Mouse (Mus musculus) kidney, adult 2 months (tissue): ENCODE measurements around the gene Fos. TPM values are rescaled to one million over a fixed set of nuclear protein-coding genes. Genes with fewer than 3 reads are reported as not detected.
A peak's percentile ranks its signal among the peaks of the same experiment; 100 is the strongest.

ENCODE experiments used
- DNase-seq: peaks from one replicate; pipeline ENCODE4 v3.0.0; 2021
- H3K27ac ChIP-seq: fragments of 200-500 bp; 2 replicates; pipeline ENCODE4 v1.5.1; 2012; ENCODE audit warnings: low read depth, low read length, control low read depth, inconsistent platforms; ENCODE audit not compliant: insufficient read depth
- H3K27me3 ChIP-seq: fragments of 200-500 bp; replicated peaks from 2 replicates; pipeline ENCODE4 v1.6.1; 2012; ENCODE audit warnings: mild to moderate bottlenecking, moderate library complexity, low read length, inconsistent platforms; ENCODE audit not compliant: control insufficient read depth, insufficient read depth
- H3K36me3 ChIP-seq: fragments of 200-500 bp; 2 replicates; pipeline ENCODE4 v1.6.1; 2012; ENCODE audit warnings: mild to moderate bottlenecking, moderate library complexity, low read length, inconsistent platforms; ENCODE audit not compliant: control insufficient read depth, insufficient read depth
- H3K4me1 ChIP-seq: fragments of 200-500 bp; 2 replicates; pipeline ENCODE4 v1.6.1; 2011; ENCODE audit warnings: low read length; ENCODE audit not compliant: control insufficient read depth, insufficient read depth
- H3K4me3 ChIP-seq: fragments of 200-500 bp; 2 replicates; pipeline ENCODE4 v1.5.1; 2011; ENCODE audit warnings: mild to moderate bottlenecking, low read depth, low read length, control low read depth; ENCODE audit not compliant: insufficient read depth
- CTCF ChIP-seq: fragments of 200-500 bp; conservative IDR thresholded peaks from 2 replicates; pipeline ENCODE4 v1.5.1; 2011; ENCODE audit warnings: low read depth, mild to moderate bottlenecking, control low read depth, low read length, moderate library complexity, mixed read lengths; ENCODE audit not compliant: insufficient read depth, insufficient read length
- POLR2A ChIP-seq: fragments of 200-500 bp; IDR thresholded peaks from one replicate; pipeline ENCODE4 v1.6.1; 2011; ENCODE audit warnings: low read depth, low read length, control low read depth
- WGBS: fragments of 180-500 bp; shearing (Covaris S2); methylation state at CpG from one replicate; pipeline ENCODE4 v1.1.7; 2018; 5-methylcytosine and 5-hydroxymethylcytosine counted together
- polyA plus RNA-seq: library from polyadenylated mRNA; depleted of rRNA; stranded (reverse); fragments of >200 nt; gene quantifications from 2 replicates; pipeline ENCODE4 v1.2.3, GENCODE M21; 2012; rRNA removed

Fos gene
- 1.2 and 1.3 TPM in 2 replicates for polyA plus RNA-seq

GRCm38 (mm10) chr12:85473481-85474297 is at the start of gene Fos:
Fos (plus strand) TSS chr12:85473890.
- no peaks in the 10 kb centered on the region for H3K27me3 ChIP-seq
- TF ChIP-seq CTCF (0 out of 2 replicates have a peak, but pooled peaks have one; percentile 6), POLR2A (peak; percentile 90)
- no peaks in the 10 kb centered on the region for H3K36me3 ChIP-seq
- peak within 1 kb of the TSS; percentile 68 for H3K4me3 ChIP-seq
- DNase-seq: peak; percentile 95
- H3K27ac ChIP-seq: peak within 1 kb of the TSS; percentile 92
- WGBS: under 1% methylated on average over 56 of the region's 56 CpGs
- peaks cover 9% of the 10 kb centered on the region; the same call in 1 of the 2 replicates for H3K4me1 ChIP-seq

GRCm38 (mm10) chr12:85425721-85426120 is 48.0 kb upstream of the Fos start:
- H3K4me1 ChIP-seq: no peaks in the 10 kb centered on the region; the same call in 1 of the 2 replicates
- DNase-seq: no peak
- 92% methylated on average over 11 of the region's 11 CpGs for WGBS
- no peak overlapping the region for H3K4me3 ChIP-seq
- H3K27me3 ChIP-seq: no peaks in the 10 kb centered on the region
- TF ChIP-seq POLR2A: no peak
- TF ChIP-seq CTCF: no peak
- no peaks in the 10 kb centered on the region for H3K36me3 ChIP-seq
- H3K27ac ChIP-seq: no peak overlapping the region

GRCm38 (mm10) chr12:85426126-85426525 is 47.6 kb upstream of the Fos start:
- H3K4me3 ChIP-seq: no peak overlapping the region
- H3K36me3 ChIP-seq: no peaks in the 10 kb centered on the region
- H3K4me1 ChIP-seq: no peaks in the 10 kb centered on the region; the same call in 1 of the 2 replicates
- H3K27ac ChIP-seq: no peak overlapping the region
- TF ChIP-seq CTCF (no peak), POLR2A (no peak)
- 61% methylated on average over 10 of the region's 10 CpGs for WGBS
- DNase-seq: no peak
- no peaks in the 10 kb centered on the region for H3K27me3 ChIP-seq

- no peak for TF ChIP-seq POLR2A
- TF ChIP-seq CTCF: no peak
- no peak for DNase-seq
- H3K36me3 ChIP-seq: no peaks in the 10 kb centered on the region
Measured at GRCm38 (mm10) chr12:85427802-85428201, 45.9 kb upstream of the Fos start.

GRCm38 (mm10) chr12:85429999-85430398 is 43.7 kb upstream of the Fos start:
- TF ChIP-seq POLR2A (no peak), CTCF (no peak)
- 67% methylated on average over 4 of the region's 4 CpGs for WGBS
- no peak for DNase-seq
- no peak overlapping the region for H3K27ac ChIP-seq
- no peaks in the 10 kb centered on the region for H3K36me3 ChIP-seq
- H3K4me3 ChIP-seq: no peak overlapping the region
- H3K4me1 ChIP-seq: no peaks in the 10 kb centered on the region
- H3K27me3 ChIP-seq: no peaks in the 10 kb centered on the region

More at GRCm38 (mm10) chr12:85427802-85428201, 45.9 kb upstream of the Fos start:
- Histone ChIP-seq H3K27me3 (no peaks in the 10 kb centered on the region), H3K27ac (no peak overlapping the region), H3K4me3 (no peak overlapping the region), H3K4me1 (no peaks in the 10 kb centered on the region)
- 61% methylated on average over 7 of the region's 7 CpGs for WGBS

- Histone ChIP-seq H3K4me3 (no peak overlapping the region), H3K27ac (no peak overlapping the region), H3K36me3 (no peaks in the 10 kb centered on the region), H3K4me1 (no peaks in the 10 kb centered on the region), H3K27me3 (no peaks in the 10 kb centered on the region)
- TF ChIP-seq CTCF (0 out of 2 replicates have a peak, but pooled peaks have one; percentile 6), POLR2A (no peak)
- DNase-seq: no peak
- 37% methylated on average over 6 of the region's 6 CpGs for WGBS
Measured at GRCm38 (mm10) chr12:85430434-85430833, 43.3 kb upstream of the Fos start.

- H3K27ac ChIP-seq: no peak overlapping the region
- WGBS: 59% methylated on average over 3 of the region's 3 CpGs
- no peak overlapping the region for H3K4me3 ChIP-seq
- no peak for DNase-seq
- H3K27me3 ChIP-seq: no peaks in the 10 kb centered on the region
- H3K36me3 ChIP-seq: no peaks in the 10 kb centered on the region
- TF ChIP-seq POLR2A (no peak), CTCF (no peak)
- H3K4me1 ChIP-seq: no peaks in the 10 kb centered on the region
Measured at GRCm38 (mm10) chr12:85433850-85434249, 39.8 kb upstream of the Fos start.
